Mouse (Mus musculus) myocyte (in vitro differentiated cells): ENCODE measurements at regions not wholly inside any gene's neighbourhood (a gene's known extent, or its start where the extent isn't known, plus 50 kb on each side); places are given as distances from the start of the nearest gene placed in this dataset.

Source experiments
- E2F4 ChIP-seq: IDR thresholded peaks from one replicate; pipeline ENCODE4 v1.6.1; 2011; ENCODE audit warnings: mild to moderate bottlenecking, control low read depth, moderate library complexity; ENCODE audit not compliant: insufficient read depth
- MYOD1 ChIP-seq, 3 experiments: IDR thresholded peaks; one replicate each; pipeline ENCODE4 v1.6.1; 2011; ENCODE audit warnings: control low read depth in 2 of 3, low read depth in 2 of 3, mild to moderate bottlenecking in 2 of 3, moderate library complexity in 1 of 3; ENCODE audit not compliant: insufficient read length in 2 of 3, control insufficient read depth in 1 of 3
- MYOG ChIP-seq, 3 experiments: IDR thresholded peaks; one replicate each; pipeline ENCODE4 v1.6.1; 2011; ENCODE audit warnings: control low read depth in 2 of 3, low read depth in 2 of 3, mild to moderate bottlenecking in 2 of 3; ENCODE audit not compliant: insufficient read length in 2 of 3, control insufficient read depth in 1 of 3, insufficient read depth in 1 of 3
- POLR2A ChIP-seq: IDR thresholded peaks from one replicate; pipeline ENCODE4 v1.6.1; 2011; ENCODE audit warnings: low read depth, mild to moderate bottlenecking, control low read depth, moderate library complexity; ENCODE audit not compliant: insufficient read length
- TCF12 ChIP-seq: IDR thresholded peaks from one replicate; pipeline ENCODE4 v1.6.1; 2011; ENCODE audit warnings: mild to moderate bottlenecking, control low read depth; ENCODE audit not compliant: poor library complexity, insufficient read depth, severe bottlenecking
- USF1 ChIP-seq: IDR thresholded peaks from one replicate; pipeline ENCODE4 v1.6.1; 2011; ENCODE audit warnings: low read depth, mild to moderate bottlenecking, control low read depth, moderate library complexity

- TF ChIP-seq USF1 (no peak), POLR2A (no peak), E2F4 (no peak), TCF12 (no peak), MYOD1 (IDR thresholded peaks at IDR 0.05; ENCODE audit: control insufficient read depth in 1 of 3, insufficient read length in 2 of 3, low read depth in 2 of 3) (no peak), MYOG (IDR thresholded peaks at IDR 0.05; ENCODE audit: control insufficient read depth in 1 of 3, insufficient read depth in 1 of 3, insufficient read length in 2 of 3, low read depth in 2 of 3) (no peak)
Observed at GRCm38 (mm10) chr3:78988120-78988519, 298.2 kb downstream of the Rapgef2 start.
